Mouse (Mus musculus) erythroblast, embryonic 14.5 days (primary cell): ENCODE data around the gene Slc17a4.

Source experiments
- GATA1 ChIP-seq: IDR thresholded peaks from 2 replicates; pipeline ENCODE4 v1.6.1; 2012; ENCODE audit warnings: low read length, inconsistent platforms, mixed read lengths
- TAL1 ChIP-seq: IDR thresholded peaks from 3 replicates; pipeline ENCODE4 v1.6.1; 2012; ENCODE audit warnings: low read length, inconsistent platforms, mixed read lengths

GRCm38 (mm10) chr13:23934211-23934520, 19.4 kb upstream of the Slc17a4 start, which contains the start of gene Hist1h2aa:
- TF ChIP-seq TAL1 (no peak), GATA1 (no peak)
